Mouse (Mus musculus): ENCODE measurements around the gene Wdr18. TPM values are rescaled to one million over a fixed set of nuclear protein-coding genes. Genes with fewer than 3 reads are reported as not detected.

The Wdr18 gene
- polyA plus RNA-seq, 1 experiment from 2014 or later: 123 TPM

DNA sequence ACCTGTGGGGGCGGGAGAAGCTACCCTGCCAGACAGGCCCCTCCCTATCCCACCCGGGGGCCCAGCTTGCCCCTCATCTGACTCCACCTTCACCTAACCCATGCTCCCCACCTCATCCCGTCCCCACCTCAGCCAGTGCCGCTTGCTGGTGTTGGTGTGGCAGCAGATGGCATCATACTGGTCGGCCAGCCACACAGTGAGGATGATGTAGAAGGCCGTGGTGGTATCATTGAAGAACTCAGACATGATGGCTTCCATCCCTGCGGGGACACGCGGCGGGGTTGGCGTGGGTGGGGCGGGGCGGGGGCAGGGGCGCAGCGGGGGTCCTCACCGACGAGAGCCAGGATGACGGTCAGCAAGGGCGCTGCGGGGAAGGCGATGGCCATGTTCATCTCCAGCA lies 18.1 kb downstream of the Wdr18 start:
- Histone ChIP-seq H3K4me2 (ENCODE audit: low read depth, low read length) (no peak overlapping the region), H3K9ac (replicated peaks; ENCODE audit: low read length) (no peak overlapping the region), H3K4me1 (ENCODE audit: control insufficient read depth, insufficient read depth, low read length) (no peaks in the 10 kb centered on the region; the same call in 1 of the 2 replicates), H3K4me3 (ENCODE audit: low read depth, low read length) (no peak overlapping the region), H3K27me3 (ENCODE audit: control insufficient read depth, insufficient read depth, low read length) (no peaks in the 10 kb centered on the region), H3K36me3 (replicated peaks; ENCODE audit: control insufficient read depth, insufficient read depth, low read depth, low read length) (peaks cover 22% of the 10 kb centered on the region), H3K9me3 (replicated peaks; ENCODE audit: control insufficient read depth, low read length) (no peaks in the 10 kb centered on the region), H3K27ac (replicated peaks; ENCODE audit: low read depth, low read length) (no peak overlapping the region)
- DNase-seq (ENCODE audit: low spot score) (no peak), ATAC-seq (replicated peaks; ENCODE audit: insufficient number of reproducible peaks, low FRiP score, low TSS enrichment, low read depth) (no peak)
- 96% methylated on average over 21 of the region's 21 CpGs for WGBS

DNA sequence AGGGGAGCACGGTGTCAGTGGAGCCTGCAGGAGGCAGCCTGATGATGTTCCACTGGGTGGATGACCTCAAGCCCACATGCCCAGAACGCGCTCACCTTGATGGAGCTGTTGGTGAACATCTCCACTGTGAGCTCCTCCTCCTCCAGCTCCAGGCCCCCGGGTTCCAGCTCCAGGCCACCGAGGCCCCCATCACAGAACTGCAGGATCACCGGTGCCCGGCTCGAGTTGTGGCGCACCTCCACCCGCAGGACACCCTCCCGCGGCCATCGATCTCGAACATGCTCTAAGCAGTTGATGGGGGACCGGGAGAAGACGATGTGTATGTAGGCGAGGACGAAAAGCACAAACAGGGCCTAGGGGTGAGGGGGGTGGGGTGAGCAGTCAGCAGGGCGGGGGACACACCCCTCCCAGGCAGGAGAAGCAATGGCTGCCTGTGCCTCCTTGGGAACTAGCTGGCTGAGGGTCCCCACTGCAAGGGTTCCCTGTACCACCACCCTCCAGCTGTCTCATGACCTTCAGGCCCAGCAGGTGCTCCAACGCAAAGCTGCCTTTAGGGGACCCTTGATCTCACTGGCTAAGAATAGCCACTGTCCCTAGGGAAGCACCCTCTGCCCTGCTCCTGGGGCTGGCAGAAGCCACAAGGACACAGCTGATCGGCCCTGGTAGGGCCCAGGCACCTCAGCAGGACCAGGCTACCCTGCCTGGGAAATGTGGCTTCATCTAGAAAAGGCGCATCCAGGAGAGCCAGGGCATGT lies 19.6 kb downstream of the Wdr18 start:
- Histone ChIP-seq H3K27ac (replicated peaks; ENCODE audit: low read depth, low read length) (no peak overlapping the region), H3K36me3 (replicated peaks; ENCODE audit: control insufficient read depth, insufficient read depth, low read depth, low read length) (peaks cover 22% of the 10 kb centered on the region), H3K4me3 (ENCODE audit: low read depth, low read length) (no peak overlapping the region), H3K9ac (replicated peaks; ENCODE audit: low read length) (no peak overlapping the region), H3K4me1 (ENCODE audit: control insufficient read depth, insufficient read depth, low read length) (no peaks in the 10 kb centered on the region; the same call in 1 of the 2 replicates), H3K27me3 (ENCODE audit: control insufficient read depth, insufficient read depth, low read length) (no peaks in the 10 kb centered on the region), H3K4me2 (ENCODE audit: low read depth, low read length) (no peak overlapping the region), H3K9me3 (replicated peaks; ENCODE audit: control insufficient read depth, low read length) (no peaks in the 10 kb centered on the region)
- 95% methylated on average over 22 of the region's 22 CpGs for WGBS
- DNase-seq (ENCODE audit: low spot score) (no peak), ATAC-seq (replicated peaks; ENCODE audit: insufficient number of reproducible peaks, low FRiP score, low TSS enrichment, low read depth) (no peak)

DNA sequence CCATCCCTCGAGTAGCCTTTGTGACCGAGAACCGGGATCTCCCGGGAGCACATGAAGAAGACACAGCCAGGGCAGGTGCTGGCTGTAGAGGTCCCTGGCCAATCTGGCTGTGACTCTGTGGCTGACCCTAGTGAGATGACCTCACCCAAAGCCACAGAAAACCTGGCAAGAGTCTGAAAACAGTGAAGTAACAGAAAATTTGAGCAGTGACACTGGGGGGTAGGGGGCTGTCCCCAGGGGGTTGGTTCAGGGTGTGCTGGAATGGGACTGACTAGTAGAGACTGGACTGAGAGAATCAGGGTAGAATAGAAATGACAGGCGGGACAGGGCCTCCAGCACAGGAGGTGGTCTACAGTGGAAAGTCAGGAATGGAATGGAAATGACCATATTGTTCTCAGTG lies 23.3 kb downstream of the Wdr18 start:
- Histone ChIP-seq H3K4me1 (ENCODE audit: control insufficient read depth, insufficient read depth, low read length) (peaks cover 3% of the 10 kb centered on the region), H3K27ac (replicated peaks; ENCODE audit: low read depth, low read length) (no peak overlapping the region), H3K9me3 (replicated peaks; ENCODE audit: control insufficient read depth, low read length) (no peaks in the 10 kb centered on the region), H3K27me3 (ENCODE audit: control insufficient read depth, insufficient read depth, low read length) (no peaks in the 10 kb centered on the region), H3K4me2 (ENCODE audit: low read depth, low read length) (peak overlapping the region; percentile 88), H3K36me3 (replicated peaks; ENCODE audit: control insufficient read depth, insufficient read depth, low read depth, low read length) (peaks cover 5% of the 10 kb centered on the region), H3K4me3 (ENCODE audit: low read depth, low read length) (peak overlapping the region; percentile 79), H3K9ac (replicated peaks; ENCODE audit: low read length) (peak overlapping the region; percentile 81)
- 77% methylated on average over 5 of the region's 5 CpGs for WGBS
- DNase-seq (ENCODE audit: low spot score) (no peak), ATAC-seq (replicated peaks; ENCODE audit: insufficient number of reproducible peaks, low FRiP score, low TSS enrichment, low read depth) (no peak)

DNA sequence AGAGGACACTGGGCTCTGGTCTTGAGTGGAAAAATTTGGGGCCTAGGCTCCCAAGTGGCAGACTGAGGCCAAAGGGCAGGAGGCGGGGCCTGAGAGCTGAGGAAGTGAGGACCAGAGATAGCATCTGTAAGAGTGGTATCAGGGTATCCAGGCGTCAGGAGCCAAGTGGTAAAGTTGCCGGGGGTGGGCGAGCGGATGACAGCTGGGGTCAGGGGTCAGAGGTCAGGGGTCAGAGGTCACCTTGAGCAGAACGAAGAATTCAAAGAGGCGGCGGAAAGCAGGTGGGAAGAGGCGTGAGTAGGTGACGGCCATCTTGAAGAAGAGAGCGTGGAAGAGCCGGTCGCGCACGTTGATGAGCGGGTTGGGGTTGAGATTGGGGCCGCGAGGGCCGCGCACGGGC lies 23.7 kb downstream of the Wdr18 start:
- Histone ChIP-seq H3K4me2 (ENCODE audit: low read depth, low read length) (peak overlapping the region; percentile 88), H3K27ac (replicated peaks; ENCODE audit: low read depth, low read length) (peak overlapping the region; percentile 69), H3K9me3 (replicated peaks; ENCODE audit: control insufficient read depth, low read length) (no peaks in the 10 kb centered on the region), H3K4me1 (ENCODE audit: control insufficient read depth, insufficient read depth, low read length) (peaks cover 3% of the 10 kb centered on the region), H3K9ac (replicated peaks; ENCODE audit: low read length) (peak overlapping the region; percentile 81), H3K36me3 (replicated peaks; ENCODE audit: control insufficient read depth, insufficient read depth, low read depth, low read length) (peaks cover 3% of the 10 kb centered on the region), H3K27me3 (ENCODE audit: control insufficient read depth, insufficient read depth, low read length) (no peaks in the 10 kb centered on the region), H3K4me3 (ENCODE audit: low read depth, low read length) (peak overlapping the region; percentile 79)
- ATAC-seq (replicated peaks; ENCODE audit: insufficient number of reproducible peaks, low FRiP score, low TSS enrichment, low read depth): no peak
- peak; percentile 63 for DNase-seq (ENCODE audit: low spot score)
- WGBS: 2% methylated on average over 17 of the region's 21 CpGs

DNA sequence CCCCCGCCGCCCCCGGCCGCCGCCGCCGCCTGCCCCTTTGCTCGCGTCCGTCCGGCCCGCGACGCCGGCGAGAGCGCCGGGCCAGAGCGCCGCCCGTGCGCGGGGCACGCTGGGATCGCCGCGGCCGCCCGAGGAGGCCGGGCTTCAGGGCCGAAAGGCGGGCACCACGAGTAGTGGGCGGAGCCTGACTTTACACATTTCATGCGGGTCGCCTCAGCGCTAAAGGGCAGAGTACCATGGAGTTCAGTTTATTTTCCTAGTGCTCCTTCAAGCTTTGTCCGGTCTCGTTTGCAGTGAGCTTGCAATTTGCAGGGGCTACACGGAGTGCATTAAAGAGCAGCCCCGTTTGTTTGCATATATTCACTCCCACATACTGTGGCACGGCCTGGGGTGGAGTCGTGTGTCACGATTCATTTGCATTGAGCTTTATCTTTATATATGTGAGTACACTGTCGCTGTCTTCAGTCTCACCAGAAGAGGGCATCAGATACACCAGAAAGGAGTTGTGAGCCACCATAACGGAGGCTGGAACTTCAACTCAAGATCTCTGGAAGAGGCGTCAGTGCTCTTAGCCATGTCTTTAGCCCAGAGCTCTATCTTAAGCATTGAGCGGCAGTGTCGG lies 24.4 kb downstream of the Wdr18 start, which contains the start of gene Tmem259:
Gene Tmem259, minus strand, starts transcription at position 136 of the 622 bp plus-strand sequence.
- no peaks in the 10 kb centered on the region for H3K27me3 ChIP-seq (ENCODE audit: control insufficient read depth, insufficient read depth, low read length)
- ATAC-seq (replicated peaks; ENCODE audit: insufficient number of reproducible peaks, low FRiP score, low TSS enrichment, low read depth) (peak; percentile 73), DNase-seq (ENCODE audit: low spot score) (peak; percentile 93)
- H3K4me3 ChIP-seq (ENCODE audit: low read depth, low read length): peak within 1 kb of the TSS; percentile 79
- H3K9me3 ChIP-seq (replicated peaks; ENCODE audit: control insufficient read depth, low read length): no peaks in the 10 kb centered on the region
- WGBS: 0% methylated on average over 37 of the region's 49 CpGs
- H3K9ac ChIP-seq (replicated peaks; ENCODE audit: low read length): peak within 1 kb of the TSS; percentile 81
- peak within 1 kb of the TSS; percentile 88 for H3K4me2 ChIP-seq (ENCODE audit: low read depth, low read length)
- H3K27ac ChIP-seq (replicated peaks; ENCODE audit: low read depth, low read length): peak within 1 kb of the TSS; percentile 84
- peaks cover 3% of the 10 kb centered on the region for H3K4me1 ChIP-seq (ENCODE audit: control insufficient read depth, insufficient read depth, low read length)
- H3K36me3 ChIP-seq (replicated peaks; ENCODE audit: control insufficient read depth, insufficient read depth, low read depth, low read length): peaks cover 2% of the 10 kb centered on the region

DNA sequence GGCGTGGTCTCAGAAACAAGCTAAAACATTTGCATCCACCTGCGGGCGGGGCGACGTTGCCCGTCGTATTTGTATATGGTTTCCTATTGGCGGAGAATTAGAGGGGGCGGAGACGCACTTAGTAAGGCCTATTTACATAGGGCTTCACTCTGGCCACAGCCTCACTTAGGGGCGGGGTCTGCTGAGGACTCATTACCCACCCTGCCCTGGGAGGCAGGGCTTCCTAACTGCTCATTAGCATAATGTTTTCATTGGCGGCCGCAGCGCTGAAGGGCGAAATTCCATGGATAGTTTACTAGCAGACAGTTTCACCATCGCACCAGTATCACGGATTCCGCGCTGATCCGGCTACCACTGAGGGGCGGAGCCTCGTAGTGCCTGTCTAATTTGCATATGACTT lies 24.9 kb downstream of the Wdr18 start:
- H3K4me1 ChIP-seq (ENCODE audit: control insufficient read depth, insufficient read depth, low read length): peaks cover 3% of the 10 kb centered on the region

DNA sequence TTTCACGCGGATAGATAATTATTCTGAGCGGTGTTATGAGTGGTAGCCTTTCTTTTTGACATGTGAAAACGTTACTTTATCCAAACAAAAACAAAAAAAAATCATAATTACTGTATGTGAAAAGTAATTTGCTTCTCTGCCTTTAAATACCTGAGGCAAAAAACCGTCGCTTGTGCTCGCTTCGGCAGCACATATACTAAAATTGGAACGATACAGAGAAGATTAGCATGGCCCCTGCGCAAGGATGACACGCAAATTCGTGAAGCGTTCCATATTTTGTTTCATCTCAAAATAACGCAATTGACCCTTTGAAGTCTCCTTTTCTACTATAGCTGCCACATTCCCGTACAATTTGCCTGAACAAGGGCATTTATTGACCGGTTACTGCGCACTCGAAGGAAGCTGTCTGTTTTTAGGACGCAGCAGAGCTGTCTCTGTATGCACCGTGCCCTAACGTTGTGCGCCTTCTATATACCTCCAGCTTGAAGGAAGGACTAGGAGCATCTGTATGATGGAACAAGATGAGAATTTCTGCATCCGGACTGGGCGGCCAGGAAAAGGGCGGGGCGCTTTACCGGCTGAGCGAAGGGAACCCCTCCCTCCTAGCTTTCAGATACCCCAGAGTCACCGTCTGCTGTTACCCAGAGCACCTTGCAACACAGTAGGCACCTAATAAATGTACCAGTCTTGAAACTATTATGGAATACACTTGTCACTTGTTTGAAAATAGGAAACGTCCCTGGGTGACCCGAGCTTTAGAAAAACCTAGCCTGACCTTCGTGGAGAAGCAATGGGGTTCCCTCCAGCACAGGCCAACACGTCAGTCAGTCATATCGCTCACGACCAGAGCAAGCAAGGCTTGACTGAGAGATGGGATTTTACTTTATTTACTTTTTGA lies 25.6 kb downstream of the Wdr18 start:
- H3K27ac ChIP-seq (replicated peaks; ENCODE audit: low read depth, low read length): peak overlapping the region; percentile 84
- no peaks in the 10 kb centered on the region for H3K9me3 ChIP-seq (replicated peaks; ENCODE audit: control insufficient read depth, low read length)
- H3K4me2 ChIP-seq (ENCODE audit: low read depth, low read length): peak overlapping the region; percentile 71
- H3K27me3 ChIP-seq (ENCODE audit: control insufficient read depth, insufficient read depth, low read length): no peaks in the 10 kb centered on the region
- peak overlapping the region; percentile 50 for H3K9ac ChIP-seq (replicated peaks; ENCODE audit: low read length)
- H3K4me1 ChIP-seq (ENCODE audit: control insufficient read depth, insufficient read depth, low read length): peaks cover 3% of the 10 kb centered on the region
- 5% methylated on average over 35 of the region's 35 CpGs for WGBS
- DNase-seq (ENCODE audit: low spot score) (peak; percentile 58), ATAC-seq (replicated peaks; ENCODE audit: insufficient number of reproducible peaks, low FRiP score, low TSS enrichment, low read depth) (no peak)
- peak overlapping the region; percentile 79 for H3K4me3 ChIP-seq (ENCODE audit: low read depth, low read length)
- H3K36me3 ChIP-seq (replicated peaks; ENCODE audit: control insufficient read depth, insufficient read depth, low read depth, low read length): no peaks in the 10 kb centered on the region; the same call in 1 of the 2 replicates

More for the DNA sequence above, 24.9 kb downstream of the Wdr18 start:
- Histone ChIP-seq H3K4me3 (ENCODE audit: low read depth, low read length) (peak overlapping the region; percentile 79), H3K27me3 (ENCODE audit: control insufficient read depth, insufficient read depth, low read length) (no peaks in the 10 kb centered on the region), H3K9ac (replicated peaks; ENCODE audit: low read length) (peak overlapping the region; percentile 50), H3K4me2 (ENCODE audit: low read depth, low read length) (peak overlapping the region; percentile 71), H3K36me3 (replicated peaks; ENCODE audit: control insufficient read depth, insufficient read depth, low read depth, low read length) (no peaks in the 10 kb centered on the region; the same call in 1 of the 2 replicates), H3K27ac (replicated peaks; ENCODE audit: low read depth, low read length) (peak overlapping the region; percentile 84), H3K9me3 (replicated peaks; ENCODE audit: control insufficient read depth, low read length) (no peaks in the 10 kb centered on the region)
- ATAC-seq (replicated peaks; ENCODE audit: insufficient number of reproducible peaks, low FRiP score, low TSS enrichment, low read depth) (peak; percentile 84), DNase-seq (ENCODE audit: low spot score) (peak; percentile 98)
- 0% methylated on average over 22 of the region's 22 CpGs for WGBS
